ENCODE assay signal across 29 mouse cellular contexts in genomic region chr2:26305555-26305954, GRCm38 (mm10). TPM values are rescaled to one million over a fixed set of nuclear protein-coding genes. Genes with fewer than 3 reads are reported as not detected.
"Had no signal": no experiment of that assay in that cellular context is flagged by ENCODE, and none has a peak within 500 bp of the region (broad histone marks: within the 10 kb centered on the region; RNA-seq: fewer than 3 reads in every experiment).

No protein-coding gene starts in this region.

- H3K9ac ChIP-seq: heart, embryonic 12.5 days; hindbrain, embryonic 12.5 days; hindbrain, embryonic 14.5 days; intestine, embryonic 15.5 days; limb, embryonic 12.5 days; liver, embryonic 13.5 days had no signal

- H3K4me2 ChIP-seq: heart, embryonic 12.5 days; hindbrain, embryonic 12.5 days; hindbrain, embryonic 14.5 days; intestine, embryonic 15.5 days; limb, embryonic 12.5 days; liver, embryonic 11.5 days; liver, embryonic 13.5 days had no signal

- H3K27me3 ChIP-seq: heart, embryonic 12.5 days; hindbrain, embryonic 12.5 days; intestine, embryonic 15.5 days; liver, embryonic 13.5 days had no signal

- DNase-seq: gastrocnemius, adult 2 months; gastrocnemius, postnatal 10 days; gastrocnemius, postnatal 25 days; heart, adult 18-20 months; heart, postnatal 10 days; heart, postnatal 4 days; kidney, adult 18-20 months; kidney, adult 8-10 months; kidney, postnatal 10 days; kidney, postnatal 25 days; kidney, postnatal 4 days; liver; liver, embryonic 13.5 days had no signal

- H3K4me3 ChIP-seq: gastrocnemius, adult 2 months; heart, embryonic 10.5 days; heart, embryonic 12.5 days; hindbrain, embryonic 10.5 days; hindbrain, embryonic 12.5 days; intestine, embryonic 15.5 days; layer of hippocampus, adult 2 months; left cerebral cortex, adult 2 months; limb, embryonic 10.5 days; limb, embryonic 12.5 days; liver, embryonic 13.5 days had no signal

- H3K9me3 ChIP-seq: heart, embryonic 12.5 days; hindbrain, embryonic 10.5 days; hindbrain, embryonic 12.5 days; intestine, embryonic 15.5 days; limb, embryonic 10.5 days; limb, embryonic 12.5 days; liver, embryonic 13.5 days had no signal

- H3K27ac ChIP-seq: gastrocnemius, adult 2 months; heart, embryonic 10.5 days; hindbrain, embryonic 10.5 days; hindbrain, embryonic 12.5 days; hindbrain, embryonic 14.5 days; intestine, embryonic 15.5 days; layer of hippocampus, adult 2 months; left cerebral cortex, adult 2 months; limb, embryonic 10.5 days; limb, embryonic 12.5 days; liver, embryonic 13.5 days had no signal

- ATAC-seq: hindbrain, embryonic 16.5 days; inflammation-experienced regulatory T-cells, adult 6 months; intestine, embryonic 15.5 days; intestine, postnatal 0 days had no signal

- H3K4me1 ChIP-seq: liver, embryonic 13.5 days had no signal

- H3K36me3 ChIP-seq: heart, embryonic 10.5 days; heart, embryonic 12.5 days; hindbrain, embryonic 10.5 days; hindbrain, embryonic 12.5 days; intestine, embryonic 15.5 days; limb, embryonic 10.5 days; limb, embryonic 12.5 days; liver, embryonic 13.5 days had no signal

RNA-seq across cellular contexts. Expression of gene Ccdc187, which starts 11.2 kb away (rescaled TPM):
- total RNA-seq: gastrocnemius, adult 2 months; granulocyte monocyte progenitor cell, adult 5-6 weeks had no signal
- polyA plus RNA-seq: heart, embryonic 10.5 days; kidney, embryonic 14.5 days; limb, embryonic 12.5 days; liver, embryonic 11.5 days had no signal
